Mouse (Mus musculus) embryonic facial prominence, embryonic 13.5 days (tissue): ENCODE measurements around the gene Cybrd1. TPM values are rescaled to one million over a fixed set of nuclear protein-coding genes. Genes with fewer than 3 reads are reported as not detected.

ENCODE experiments used
- ATAC-seq: fragments of 200-750 bp; cut with Nextera tagmentation; 2 replicates; pipeline ENCODE4 v1.8.0; 2017; ENCODE audit warnings: low read depth; ENCODE audit not compliant: insufficient number of reproducible peaks, insufficient read depth, low FRiP score, low TSS enrichment
- H3K27ac ChIP-seq: fragments of 300-500 bp; sonication (generic); 2 replicates; pipeline ENCODE4 v1.5.1; 2015; ENCODE audit warnings: moderate library complexity, mild to moderate bottlenecking, inconsistent platforms
- H3K27me3 ChIP-seq: fragments of 300-500 bp; sonication (generic); 2 replicates; pipeline ENCODE4 v1.6.1; 2015; ENCODE audit warnings: mild to moderate bottlenecking, inconsistent platforms
- H3K36me3 ChIP-seq: fragments of 300-500 bp; sonication (generic); 2 replicates; pipeline ENCODE4 v1.6.1; 2015; ENCODE audit warnings: mild to moderate bottlenecking, inconsistent platforms
- H3K4me1 ChIP-seq: fragments of 300-500 bp; sonication (generic); 2 replicates; pipeline ENCODE4 v1.6.1; 2015; ENCODE audit warnings: inconsistent platforms
- H3K4me2 ChIP-seq: fragments of 300-500 bp; sonication (generic); 2 replicates; pipeline ENCODE4 v1.6.1; 2015; ENCODE audit warnings: moderate library complexity, mild to moderate bottlenecking, inconsistent platforms
- H3K4me3 ChIP-seq: fragments of 300-500 bp; sonication (generic); 2 replicates; pipeline ENCODE4 v1.5.1; 2015; ENCODE audit warnings: mild to moderate bottlenecking, inconsistent platforms
- H3K9ac ChIP-seq: fragments of 300-500 bp; sonication (generic); 2 replicates; pipeline ENCODE4 v1.6.1; 2015; ENCODE audit warnings: mild to moderate bottlenecking, inconsistent platforms
- H3K9me3 ChIP-seq: fragments of 300-500 bp; sonication (generic); 2 replicates; pipeline ENCODE4 v1.6.1; 2016; ENCODE audit warnings: inconsistent platforms
- WGBS: fragments of 180-500 bp; shearing (Covaris S2); methylation state at CpG from one replicate; pipeline ENCODE4 v1.1.7; 2015; ENCODE audit warnings: mixed read lengths; 5-methylcytosine and 5-hydroxymethylcytosine counted together
- polyA plus RNA-seq: library from polyadenylated mRNA; unstranded; fragments of >200 nt; fragmentation: Nextera tagmentation; extraction: Ambion mirVana; gene quantifications from 2 replicates; pipeline ENCODE4 v1.2.1, GENCODE M21; 2015

Cybrd1 gene
- polyA plus RNA-seq, 1 experiment from 2014 or later, result 5.4 TPM

- Histone ChIP-seq H3K36me3 (no peaks in the 10 kb centered on the region), H3K4me1 (peaks cover 10% of the 10 kb centered on the region), H3K4me2 (no peak overlapping the region), H3K27me3 (no peaks in the 10 kb centered on the region), H3K9me3 (no peaks in the 10 kb centered on the region), H3K9ac (no peak overlapping the region), H3K4me3 (no peak overlapping the region), H3K27ac (no peak overlapping the region)
- 97% methylated on average over 1 of the region's 1 CpGs for WGBS
- ATAC-seq, result no peak
Observed at GRCm38 (mm10) chr2:71177760-71178159, 60.0 kb downstream of the Cybrd1 start.

GRCm38 (mm10) chr2:71179716-71180115 lies 62.0 kb downstream of the Cybrd1 start:
- WGBS, result 87% methylated on average over 10 of the region's 10 CpGs
- no peak overlapping the region for H3K4me3 ChIP-seq
- no peak overlapping the region for H3K4me2 ChIP-seq
- no peaks in the 10 kb centered on the region for H3K36me3 ChIP-seq
- no peaks in the 10 kb centered on the region for H3K9me3 ChIP-seq
- ATAC-seq, result no peak
- no peak overlapping the region for H3K9ac ChIP-seq
- H3K4me1 ChIP-seq, result peaks cover 7% of the 10 kb centered on the region
- H3K27ac ChIP-seq, result no peak overlapping the region
- no peaks in the 10 kb centered on the region for H3K27me3 ChIP-seq

- no peaks in the 10 kb centered on the region for H3K9me3 ChIP-seq
- H3K27me3 ChIP-seq, result no peaks in the 10 kb centered on the region
- H3K4me3 ChIP-seq, result no peak overlapping the region
- no peak overlapping the region for H3K9ac ChIP-seq
- no peak overlapping the region for H3K4me2 ChIP-seq
- peaks cover 7% of the 10 kb centered on the region for H3K4me1 ChIP-seq
- H3K36me3 ChIP-seq, result no peaks in the 10 kb centered on the region
- ATAC-seq, result no peak
- H3K27ac ChIP-seq, result no peak overlapping the region
- WGBS, result 42% methylated on average over 8 of the region's 8 CpGs
Observed at GRCm38 (mm10) chr2:71180566-71181217, 63.0 kb downstream of the Cybrd1 start.

- no peak for ATAC-seq
- Histone ChIP-seq H3K4me2 (no peak overlapping the region), H3K27me3 (peaks cover 13% of the 10 kb centered on the region; the same call in 1 of the 2 replicates), H3K9me3 (no peaks in the 10 kb centered on the region), H3K36me3 (no peaks in the 10 kb centered on the region), H3K4me1 (peaks cover 18% of the 10 kb centered on the region), H3K9ac (no peak overlapping the region), H3K4me3 (no peak overlapping the region), H3K27ac (no peak overlapping the region)
- 70% methylated on average over 3 of the region's 3 CpGs for WGBS
Observed at GRCm38 (mm10) chr2:71187950-71188349, 70.2 kb downstream of the Cybrd1 start.

- 44% methylated on average over 2 of the region's 2 CpGs for WGBS
- Histone ChIP-seq H3K9ac (no peak overlapping the region), H3K27ac (no peak overlapping the region), H3K36me3 (no peaks in the 10 kb centered on the region), H3K27me3 (peaks cover 13% of the 10 kb centered on the region; the same call in 1 of the 2 replicates), H3K4me3 (no peak overlapping the region), H3K9me3 (no peaks in the 10 kb centered on the region), H3K4me1 (peaks cover 18% of the 10 kb centered on the region), H3K4me2 (no peak overlapping the region)
- no peak for ATAC-seq
Observed at GRCm38 (mm10) chr2:71188861-71189260, 71.1 kb downstream of the Cybrd1 start.

- Histone ChIP-seq H3K27ac (0 out of 2 replicates have a peak overlapping the region, but pooled peaks have one; percentile 5), H3K36me3 (no peaks in the 10 kb centered on the region), H3K4me3 (peak overlapping the region; percentile 28), H3K4me1 (peaks cover 18% of the 10 kb centered on the region), H3K4me2 (peak overlapping the region; percentile 55), H3K27me3 (peaks cover 13% of the 10 kb centered on the region; the same call in 1 of the 2 replicates), H3K9ac (peak overlapping the region; percentile 51; the same call in 1 of the 2 replicates), H3K9me3 (no peaks in the 10 kb centered on the region)
- no peak for ATAC-seq
- 14% methylated on average over 16 of the region's 16 CpGs for WGBS
Observed at GRCm38 (mm10) chr2:71191391-71192194, 73.9 kb downstream of the Cybrd1 start.

GRCm38 (mm10) chr2:71192195-71192807 lies 74.6 kb downstream of the Cybrd1 start:
- 20% methylated on average over 17 of the region's 17 CpGs for WGBS
- H3K9me3 ChIP-seq, result no peaks in the 10 kb centered on the region
- peaks cover 13% of the 10 kb centered on the region; the same call in 1 of the 2 replicates for H3K27me3 ChIP-seq
- peaks cover 22% of the 10 kb centered on the region for H3K4me1 ChIP-seq
- no peak for ATAC-seq
- 0 out of 2 replicates have a peak overlapping the region, but pooled peaks have one; percentile 51 for H3K9ac ChIP-seq
- H3K4me2 ChIP-seq, result peak overlapping the region; percentile 55
- H3K27ac ChIP-seq, result 0 out of 2 replicates have a peak overlapping the region, but pooled peaks have one; percentile 5
- H3K4me3 ChIP-seq, result peak overlapping the region; percentile 28
- H3K36me3 ChIP-seq, result no peaks in the 10 kb centered on the region

Other genes starting within 250 kb of the Cybrd1 start
- gene Dcaf17, start 62.6 kb upstream of the Cybrd1 start, polyA plus RNA-seq, result 34.5 and 38.6 TPM in 2 replicates
- gene Mettl8, start 62.3 kb upstream of the Cybrd1 start, polyA plus RNA-seq, result 18.8 and 19.5 TPM in 2 replicates
- gene Dync1i2, start 93.8 kb downstream of the Cybrd1 start, polyA plus RNA-seq, result 110 and 120 TPM in 2 replicates
- gene Slc25a12, start 249.8 kb downstream of the Cybrd1 start, polyA plus RNA-seq, result 36.0 and 45.5 TPM in 2 replicates